In the genomic region with DNA sequence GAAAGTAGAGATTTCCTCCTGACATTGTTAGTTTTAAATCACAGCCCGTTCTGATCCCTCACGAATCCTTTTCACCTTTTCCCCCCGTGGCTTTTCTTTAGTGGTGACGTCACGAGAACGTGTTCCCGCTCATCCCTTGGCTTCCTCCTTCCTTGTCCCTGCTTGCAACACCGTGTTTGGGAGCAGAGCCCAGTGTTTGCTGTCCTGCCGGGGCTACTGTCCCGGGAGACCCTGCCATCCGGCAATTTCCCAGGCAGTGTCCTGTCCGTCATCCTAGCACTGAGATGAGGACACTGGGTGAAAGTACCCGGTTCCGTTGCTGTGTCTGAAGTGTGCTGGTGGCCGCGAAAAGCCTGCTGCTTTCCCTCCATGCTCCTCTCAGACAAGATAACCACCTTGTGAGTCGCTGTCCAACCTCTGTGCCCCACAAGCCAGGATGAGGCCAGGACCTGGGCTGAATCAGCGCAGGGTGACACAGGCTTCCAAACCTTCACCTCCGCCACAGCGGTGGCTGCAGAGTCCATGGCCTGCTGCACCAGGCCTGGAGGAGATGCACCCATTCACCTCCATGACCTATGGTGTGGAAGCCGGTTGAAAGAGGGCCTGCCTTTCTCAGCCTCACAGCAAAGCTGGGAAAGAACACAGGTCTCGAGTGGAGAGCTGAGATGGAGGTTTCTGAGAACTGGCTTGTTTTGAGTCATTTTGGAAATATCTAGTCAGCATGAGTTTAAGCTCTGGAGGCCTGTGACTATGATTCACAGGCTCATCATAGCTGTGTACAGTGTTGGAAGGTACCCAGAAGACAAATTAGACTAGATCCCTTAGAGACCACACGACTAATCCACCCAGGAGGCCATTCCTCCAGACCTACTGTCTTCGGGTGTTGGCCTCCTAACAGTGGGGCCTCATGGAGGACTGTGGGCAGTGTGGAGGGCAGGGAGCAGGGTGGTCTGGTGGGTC, we compare ENCODE assay signal across 10 mouse cellular contexts. TPM values are rescaled to one million over a fixed set of nuclear protein-coding genes. Genes with fewer than 3 reads are reported as not detected.
DNase-seq lines count a peak whose midpoint lies in the region; TF ChIP-seq lines count a peak whose summit lies in the region.
"Had no signal": no experiment of that assay in that cellular context is flagged by ENCODE, and none has a peak within 500 bp of the region (broad histone marks: within the 10 kb centered on the region; RNA-seq: fewer than 3 reads in every experiment).

No protein-coding gene starts in this region.

- H3K4me3 ChIP-seq in lung, adult 2 months (replicated peaks; ENCODE audit: extremely low read depth, low read depth, low read length) = no peak overlapping the region
- H3K4me3 ChIP-seq in myocyte = no peak overlapping the region
- H3K4me3 ChIP-seq: erythroblast, embryonic 14.5 days had no signal

- H3K27me3 ChIP-seq in myocyte (ENCODE audit: control insufficient read depth, insufficient read depth, insufficient read length) = no peaks in the 10 kb centered on the region

- no peak for TF ChIP-seq POLR2A in lung, adult 2 months (IDR thresholded peaks at IDR 0.05; ENCODE audit: borderline replicate concordance, extremely low read depth, low read depth, low read length)
- no peak for TF ChIP-seq POLR2A in myocyte (IDR thresholded peaks at IDR 0.05; ENCODE audit: insufficient read length, low read depth)

- 58% methylated on average over 24 of the region's 24 CpGs for WGBS in lung, adult 2 months

- H3K4me1 ChIP-seq in lung, adult 2 months (ENCODE audit: control insufficient read depth, insufficient read depth, low read length) = peaks cover 20% of the 10 kb centered on the region

- TF ChIP-seq CTCF in lung, adult 2 months (IDR thresholded peaks at IDR 0.05; ENCODE audit: insufficient read depth, low read length) = no peak

- H3K4me2 ChIP-seq in myocyte (ENCODE audit: low read depth) = peak overlapping the region; percentile 76

- no peak overlapping the region for H3ac ChIP-seq in myocyte (ENCODE audit: control insufficient read depth, insufficient read length)

- H3K79me2 ChIP-seq in myocyte (ENCODE audit: control insufficient read depth, insufficient read depth) = peaks cover 47% of the 10 kb centered on the region

- no peaks in the 10 kb centered on the region for H3K36me3 ChIP-seq in myocyte (ENCODE audit: control insufficient read depth, insufficient read depth)
- H3K36me3 ChIP-seq: G1E had no signal

- peak; percentile 59 to 67 for DNase-seq in cerebellum, postnatal 14 days
- no peak for DNase-seq in cerebellum, adult 9-10 months
- peak; percentile 35 for DNase-seq in lung, postnatal 36 days
- no peak for DNase-seq in lung, adult 2 months
- peak; percentile 75 for DNase-seq in brain, adult 2 months (ENCODE audit: low read depth, low spot score)
- DNase-seq in left cerebral cortex, adult 11 months (ENCODE audit: low spot score) = no peak
- no peak for DNase-seq in layer of hippocampus, adult 8-10 months (ENCODE audit: low spot score in 2 of 2)

TF ChIP-seq in myocyte, 11 proteins besides CTCF, POLR2A, EP300 and RAD21:
- TF ChIP-seq REST (IDR thresholded peaks at IDR 0.05; ENCODE audit: insufficient read depth, insufficient read length) (peak; percentile 41), MAX (IDR thresholded peaks at IDR 0.05; ENCODE audit: low read depth) (no peak)
TF ChIP-seq in myocyte: peak in this region for 1.

RNA-seq across cellular contexts. Expression of gene Galnt2, which starts 47.0 kb away (rescaled TPM):
- 17.6 and 25.5 TPM in 2 replicates for polyA plus RNA-seq in lung, adult 2 months (2012; rRNA removed)
- polyA plus RNA-seq in myocyte (2012; fragmentation: generic; extraction: Trizol) = 59.4 TPM
- 10 to 100 TPM; 33.7 to 48.5 (median 40.8) TPM for total RNA-seq in layer of hippocampus, adult 8-10 months (2022)
- total RNA-seq: G1E had no signal
- polyA plus RNA-seq: G1E had no signal

Comparison
In these comparisons a context has a peak if more than half of its experiments do, and no peak if none do; other contexts are left out.
1. DNase-seq: peak in cerebellum, postnatal 14 days (2 of 2), lung, postnatal 36 days (single experiment) and brain, adult 2 months (single experiment); none in cerebellum, adult 9-10 months (single experiment), lung, adult 2 months (single experiment), left cerebral cortex, adult 11 months (single experiment) and layer of hippocampus, adult 8-10 months (0 of 2).